Mouse (Mus musculus) neural tube, embryonic 11.5 days (tissue): ENCODE measurements around the gene Emx2. TPM values are rescaled to one million over a fixed set of nuclear protein-coding genes. Genes with fewer than 3 reads are reported as not detected.

ENCODE experiments used
- ATAC-seq: fragments of 200-750 bp; cut with Nextera tagmentation; 2 replicates; pipeline ENCODE4 v1.8.0; 2017; ENCODE audit warnings: moderate number of reproducible peaks, mild to moderate bottlenecking, moderate TSS enrichment, moderate library complexity; ENCODE audit not compliant: insufficient read depth, low FRiP score, low TSS enrichment
- DNase-seq: peaks from one replicate; pipeline ENCODE4 v3.0.0-alpha.2; 2015; ENCODE audit warnings: low spot score
- H3K27ac ChIP-seq: fragments of 300-500 bp; sonication (generic); 2 replicates; pipeline ENCODE4 v1.5.1; 2014; ENCODE audit warnings: low read depth, mild to moderate bottlenecking, low read length
- H3K27me3 ChIP-seq: fragments of 300-500 bp; sonication (generic); 2 replicates; pipeline ENCODE4 v1.6.1; 2014; ENCODE audit warnings: mild to moderate bottlenecking, low read length, mixed read lengths; ENCODE audit not compliant: control insufficient read depth, insufficient read depth
- H3K36me3 ChIP-seq: fragments of 300-500 bp; sonication (generic); 2 replicates; pipeline ENCODE4 v1.6.1; 2014; ENCODE audit warnings: mild to moderate bottlenecking, low read length, moderate library complexity, mixed read lengths; ENCODE audit not compliant: control insufficient read depth, insufficient read depth
- H3K4me1 ChIP-seq: fragments of 300-500 bp; sonication (generic); 2 replicates; pipeline ENCODE4 v1.6.1; 2014; ENCODE audit warnings: low read length, mixed read lengths; ENCODE audit not compliant: control insufficient read depth, insufficient read depth
- H3K4me2 ChIP-seq: fragments of 300-500 bp; sonication (generic); 2 replicates; pipeline ENCODE4 v1.6.1; 2014; ENCODE audit warnings: low read depth, mild to moderate bottlenecking, moderate library complexity
- H3K4me3 ChIP-seq: fragments of 300-500 bp; sonication (generic); 2 replicates; pipeline ENCODE4 v1.5.1; 2014; ENCODE audit warnings: low read depth, low read length
- H3K9ac ChIP-seq: fragments of 300-500 bp; sonication (generic); 2 replicates; pipeline ENCODE4 v1.6.1; 2014; ENCODE audit warnings: mild to moderate bottlenecking, low read length
- H3K9me3 ChIP-seq: fragments of 300-500 bp; sonication (generic); 2 replicates; pipeline ENCODE4 v1.6.1; 2016; ENCODE audit warnings: low read length; ENCODE audit not compliant: control insufficient read depth
- WGBS: fragments of 180-500 bp; shearing (Covaris S2); extraction: QIAGEN DNeasy Blood & Tissue Kit; methylation state at CpG from one replicate; pipeline ENCODE4 v1.1.7; 2014; 5-methylcytosine and 5-hydroxymethylcytosine counted together
- polyA plus RNA-seq: library from polyadenylated mRNA; unstranded; fragments of >200 nt; fragmentation: Nextera tagmentation; extraction: Ambion mirVana; gene quantifications from 2 replicates; pipeline ENCODE4 v1.2.1, GENCODE M21; 2014

Emx2 gene
- polyA plus RNA-seq, 1 experiment from 2014 or later, result 1.7 TPM

GRCm38 (mm10) chr19:59459811-59460241, 1.7 kb downstream of the Emx2 start:
- H3K27ac ChIP-seq, result no peak overlapping the region
- no peak overlapping the region for H3K9ac ChIP-seq
- H3K4me2 ChIP-seq, result peak overlapping the region; percentile 33
- ATAC-seq, result no peak
- peaks cover 96% of the 10 kb centered on the region for H3K27me3 ChIP-seq
- under 1% methylated on average over 19 of the region's 19 CpGs for WGBS
- H3K4me1 ChIP-seq, result peaks cover 4% of the 10 kb centered on the region; the same call in 1 of the 2 replicates
- H3K4me3 ChIP-seq, result peak overlapping the region; percentile 28
- DNase-seq, result peak; percentile 59
- H3K36me3 ChIP-seq, result no peaks in the 10 kb centered on the region
- H3K9me3 ChIP-seq, result no peaks in the 10 kb centered on the region

- H3K27me3 ChIP-seq, result peaks cover 95% of the 10 kb centered on the region
- no peak overlapping the region for H3K9ac ChIP-seq
- H3K27ac ChIP-seq, result no peak overlapping the region
- under 1% methylated on average over 34 of the region's 34 CpGs for WGBS
- H3K9me3 ChIP-seq, result no peaks in the 10 kb centered on the region
- no peak for ATAC-seq
- peak; percentile 55 for DNase-seq
- no peaks in the 10 kb centered on the region for H3K36me3 ChIP-seq
- H3K4me3 ChIP-seq, result no peak overlapping the region
- peaks cover 4% of the 10 kb centered on the region; the same call in 1 of the 2 replicates for H3K4me1 ChIP-seq
- H3K4me2 ChIP-seq, result no peak overlapping the region
Measured at GRCm38 (mm10) chr19:59460328-59461115, 2.4 kb downstream of the Emx2 start.

DNA sequence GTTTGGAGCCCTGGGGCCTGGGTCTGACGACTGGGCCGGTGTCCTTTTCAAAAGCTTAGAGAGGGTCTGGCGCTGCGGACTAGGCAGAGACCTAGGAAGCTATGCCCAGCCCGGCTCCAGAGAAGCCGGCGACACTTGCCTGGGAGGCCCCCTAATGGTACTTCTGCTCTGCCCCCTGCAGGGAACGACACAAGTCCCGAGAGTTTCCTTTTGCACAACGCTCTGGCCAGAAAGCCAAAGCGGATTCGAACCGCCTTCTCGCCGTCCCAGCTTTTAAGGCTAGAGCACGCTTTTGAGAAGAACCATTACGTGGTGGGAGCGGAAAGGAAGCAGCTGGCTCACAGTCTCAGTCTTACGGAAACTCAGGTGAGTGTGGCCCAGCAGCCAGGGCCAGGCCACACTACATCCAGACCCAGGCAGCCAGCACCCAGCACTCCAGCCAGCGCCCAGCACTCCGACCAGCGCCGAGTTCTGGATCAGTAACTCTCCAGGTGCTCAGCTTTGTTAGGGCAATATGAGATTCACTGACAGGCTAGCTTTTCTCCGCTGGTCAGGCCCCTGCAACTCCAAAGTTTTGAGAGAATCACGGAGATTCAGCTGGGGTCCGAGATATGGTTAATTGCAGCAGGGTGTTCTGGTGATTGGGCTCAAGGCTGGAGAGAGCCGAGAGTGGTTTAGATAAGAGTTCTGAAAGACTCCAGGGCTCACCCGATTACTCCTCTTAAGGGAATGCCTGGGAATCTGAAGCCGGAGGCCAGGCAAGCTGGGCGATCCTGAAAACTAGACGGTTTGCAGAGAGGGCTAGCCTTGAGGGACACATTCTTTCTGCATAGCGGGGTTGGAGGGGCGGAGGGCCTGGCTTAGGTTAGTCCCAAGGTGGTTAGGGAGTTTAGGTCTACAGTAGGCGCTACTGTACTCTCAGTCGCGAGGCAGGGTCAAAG, 3.6 kb downstream of the Emx2 start:
- DNase-seq (peak; percentile 57), ATAC-seq (no peak)
- Histone ChIP-seq H3K4me1 (peaks cover 4% of the 10 kb centered on the region; the same call in 1 of the 2 replicates), H3K9ac (no peak overlapping the region), H3K9me3 (no peaks in the 10 kb centered on the region), H3K4me2 (no peak overlapping the region), H3K36me3 (no peaks in the 10 kb centered on the region), H3K27me3 (peaks cover 93% of the 10 kb centered on the region), H3K4me3 (0 out of 2 replicates have a peak overlapping the region, but pooled peaks have one; percentile 9), H3K27ac (no peak overlapping the region)
- under 1% methylated on average over 36 of the region's 36 CpGs for WGBS

DNA sequence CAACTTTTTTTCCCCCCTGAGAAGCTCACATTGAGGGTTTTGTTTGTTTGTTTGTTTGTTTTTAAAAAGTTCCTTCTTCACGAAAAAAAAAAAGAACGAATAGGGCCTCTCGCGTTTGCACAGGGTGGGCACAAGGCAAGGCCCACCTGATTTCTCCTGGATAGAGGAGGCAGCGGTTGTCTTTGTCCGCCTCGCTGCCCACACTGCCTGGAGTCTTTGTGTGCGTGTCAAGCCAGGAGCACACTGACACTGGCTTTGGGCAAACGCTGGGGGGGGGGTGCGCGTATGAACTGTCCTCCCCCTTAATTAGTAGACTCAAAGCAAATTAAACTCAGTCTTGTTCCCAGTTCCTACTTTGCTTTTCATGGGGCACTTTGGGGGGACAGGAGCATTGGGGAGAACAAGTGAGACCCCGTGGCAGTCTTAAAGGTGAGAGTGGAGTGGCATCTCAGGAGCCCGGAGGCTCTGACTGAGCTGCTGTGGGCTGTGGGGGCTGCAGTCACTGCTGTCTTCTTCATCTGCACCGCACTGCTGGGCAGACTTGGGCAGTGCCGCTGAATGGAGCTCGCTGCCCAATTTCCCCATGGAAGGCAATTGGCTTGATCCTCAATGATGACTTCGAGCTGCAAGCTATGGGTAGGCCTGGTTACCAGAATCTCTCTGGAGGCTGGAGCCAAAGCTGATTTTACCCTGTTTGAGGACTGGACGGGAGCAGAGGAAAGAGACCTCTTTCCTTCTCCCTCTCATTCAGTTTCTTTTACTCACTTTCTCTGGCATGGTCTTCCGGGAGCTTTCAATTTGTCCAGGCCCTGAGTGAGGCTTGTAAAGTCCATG, 4.5 kb downstream of the Emx2 start:
- Histone ChIP-seq H3K27me3 (peaks cover 93% of the 10 kb centered on the region), H3K4me3 (no peak overlapping the region), H3K9ac (no peak overlapping the region), H3K4me2 (no peak overlapping the region), H3K4me1 (peaks cover 8% of the 10 kb centered on the region), H3K36me3 (no peaks in the 10 kb centered on the region), H3K9me3 (no peaks in the 10 kb centered on the region), H3K27ac (no peak overlapping the region)
- DNase-seq (no peak), ATAC-seq (no peak)
- WGBS, result 3% methylated on average over 19 of the region's 19 CpGs

DNA sequence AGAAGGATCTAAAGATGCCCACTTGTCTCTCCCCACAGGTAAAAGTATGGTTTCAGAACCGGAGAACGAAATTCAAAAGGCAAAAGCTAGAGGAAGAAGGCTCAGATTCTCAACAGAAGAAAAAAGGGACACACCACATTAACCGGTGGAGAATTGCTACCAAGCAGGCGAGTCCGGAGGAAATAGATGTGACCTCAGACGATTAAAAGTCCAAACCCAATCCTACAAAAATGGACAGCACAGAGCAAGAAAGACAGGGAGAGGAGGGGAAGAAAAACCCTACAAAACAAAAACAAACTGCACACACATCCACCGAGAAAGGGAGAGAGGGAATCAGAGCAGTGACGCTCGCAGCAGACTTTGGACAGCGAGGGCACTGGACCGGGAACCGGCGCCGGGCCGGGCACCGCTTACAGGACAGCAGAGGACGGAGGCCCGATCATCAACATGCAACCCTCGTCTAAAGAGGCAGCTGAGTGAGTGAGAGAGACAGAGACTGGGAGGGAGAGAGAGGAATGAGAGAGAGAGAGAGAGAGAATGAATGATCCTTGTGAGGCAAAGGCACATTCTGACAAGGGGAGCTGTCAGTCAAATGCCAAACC, 5.8 kb downstream of the Emx2 start:
- no peaks in the 10 kb centered on the region for H3K36me3 ChIP-seq
- H3K9ac ChIP-seq, result no peak overlapping the region
- peaks cover 11% of the 10 kb centered on the region for H3K4me1 ChIP-seq
- H3K9me3 ChIP-seq, result no peaks in the 10 kb centered on the region
- H3K27ac ChIP-seq, result no peak overlapping the region
- 3% methylated on average over 19 of the region's 19 CpGs for WGBS
- no peak overlapping the region for H3K4me3 ChIP-seq
- ATAC-seq (no peak), DNase-seq (no peak)
- peaks cover 93% of the 10 kb centered on the region for H3K27me3 ChIP-seq
- no peak overlapping the region for H3K4me2 ChIP-seq

DNA sequence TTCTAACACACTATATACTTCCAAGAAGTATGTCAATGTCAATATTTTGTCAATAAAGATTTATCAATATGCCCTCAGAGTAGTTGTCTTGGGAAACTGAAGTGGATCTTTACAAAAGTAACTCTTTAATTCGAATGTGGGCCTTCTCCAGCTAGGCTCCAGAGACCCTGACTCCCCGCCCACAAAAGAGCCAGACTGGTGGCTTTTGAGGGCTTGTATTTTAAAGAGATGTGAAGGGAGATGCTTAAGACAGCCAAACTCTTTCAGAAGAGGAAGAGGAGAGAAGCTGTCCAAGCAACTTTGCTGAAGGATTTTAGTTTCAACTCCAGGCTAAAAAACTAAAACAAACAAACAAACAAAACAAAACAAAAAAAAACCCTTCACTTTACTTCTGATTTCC, 7.1 kb downstream of the Emx2 start:
- peaks cover 17% of the 10 kb centered on the region for H3K4me1 ChIP-seq
- WGBS, result 5% methylated on average over 2 of the region's 2 CpGs
- H3K9ac ChIP-seq, result no peak overlapping the region
- H3K9me3 ChIP-seq, result no peaks in the 10 kb centered on the region
- H3K27me3 ChIP-seq, result peaks cover 95% of the 10 kb centered on the region
- no peak overlapping the region for H3K27ac ChIP-seq
- no peak for DNase-seq
- no peak overlapping the region for H3K4me3 ChIP-seq
- no peak overlapping the region for H3K4me2 ChIP-seq
- no peak for ATAC-seq
- no peaks in the 10 kb centered on the region for H3K36me3 ChIP-seq

GRCm38 (mm10) chr19:59465751-59466410, 7.7 kb downstream of the Emx2 start:
- WGBS, result under 1% methylated on average over 10 of the region's 10 CpGs
- no peak overlapping the region for H3K4me3 ChIP-seq
- ATAC-seq, result no peak
- no peaks in the 10 kb centered on the region for H3K9me3 ChIP-seq
- H3K27ac ChIP-seq, result no peak overlapping the region
- no peak overlapping the region for H3K4me2 ChIP-seq
- H3K36me3 ChIP-seq, result no peaks in the 10 kb centered on the region
- peaks cover 97% of the 10 kb centered on the region for H3K27me3 ChIP-seq
- peaks cover 17% of the 10 kb centered on the region for H3K4me1 ChIP-seq
- no peak overlapping the region for H3K9ac ChIP-seq
- DNase-seq, result peak; percentile 41
